Mouse (Mus musculus) CH12.LX (cell line): Measurements from ENCODE around the gene Alkbh8. TPM values are rescaled to one million over a fixed set of nuclear protein-coding genes. Genes with fewer than 3 reads are reported as not detected.
"Not testable (repeated sequence)": the region's sequence is repeated elsewhere in the genome, so short reads cannot be mapped to it uniquely, and the experiment has no call there.

Source experiments
- DNase-seq: peaks from one replicate; pipeline ENCODE4 v3.0.0-alpha.2; 2013; ENCODE audit errors: extremely low read depth
- H3K27ac ChIP-seq: 2 replicates; pipeline ENCODE4 v1.5.1; 2012; ENCODE audit warnings: low read depth, mild to moderate bottlenecking, control low read depth, moderate library complexity; ENCODE audit not compliant: insufficient read depth
- H3K27me3 ChIP-seq: replicated peaks from 2 replicates; pipeline ENCODE3; 2012; ENCODE audit warnings: inconsistent platforms
- H3K36me3 ChIP-seq, 2 experiments: replicated peaks in 1 of 2; 2 replicates each; pipeline versions ENCODE3 to v1.6.1; 2012; ENCODE audit warnings: inconsistent platforms in 1 of 2, low read length in 1 of 2, mild to moderate bottlenecking in 1 of 2, mixed read lengths in 1 of 2, moderate library complexity in 1 of 2; ENCODE audit not compliant: control insufficient read depth in 1 of 2, insufficient read depth in 1 of 2
- H3K4me1 ChIP-seq, 2 experiments: 2 replicates each; pipeline ENCODE4 v1.6.1; 2012; ENCODE audit warnings: inconsistent platforms in 1 of 2, moderate library complexity in 1 of 2; ENCODE audit not compliant: insufficient read depth in 2 of 2, control insufficient read depth in 1 of 2
- H3K4me2 ChIP-seq: 2 replicates; pipeline ENCODE4 v1.6.1; 2012; ENCODE audit warnings: low read depth, mild to moderate bottlenecking, control low read depth; ENCODE audit not compliant: poor library complexity, insufficient read depth, severe bottlenecking
- H3K4me3 ChIP-seq, 3 experiments: fragments of 150-350 bp in 1 of 3; sonication (generic) in 1 of 3; replicated peaks in 1 of 3; 2 replicates each; pipeline versions ENCODE3 to v1.5.1; 2011 to 2012; ENCODE audit warnings: low read depth in 2 of 3, low read length in 2 of 3, mild to moderate bottlenecking in 2 of 3, moderate library complexity in 2 of 3, control low read depth in 1 of 3, improper control_type of control experiment in 1 of 3, inconsistent platforms in 1 of 3, mixed read lengths in 1 of 3; ENCODE audit not compliant: poor library complexity in 1 of 3
- H3K79me2 ChIP-seq: replicated peaks from 2 replicates; pipeline ENCODE4 v1.6.1; 2012; ENCODE audit warnings: mild to moderate bottlenecking, moderate library complexity; ENCODE audit not compliant: control insufficient read depth, poor library complexity, insufficient read depth, severe bottlenecking; ENCODE audit errors: extremely low read depth
- H3K9ac ChIP-seq: 2 replicates; pipeline ENCODE4 v1.6.1; 2012; ENCODE audit warnings: low read depth, mild to moderate bottlenecking, control low read depth, moderate library complexity; ENCODE audit not compliant: insufficient read depth
- H3K9me3 ChIP-seq: replicated peaks from 2 replicates; pipeline ENCODE3; 2012; ENCODE audit warnings: low read length, inconsistent platforms, mixed read lengths
- BHLHE40 ChIP-seq: IDR thresholded peaks from 2 replicates; pipeline ENCODE4 v1.6.1; 2011; ENCODE audit warnings: mild to moderate bottlenecking, low read depth, low read length, improper control_type of control experiment
- CHD2 ChIP-seq: IDR thresholded peaks from 2 replicates; pipeline ENCODE4 v1.6.1; 2011; ENCODE audit warnings: low read length, improper control_type of control experiment
- CTCF ChIP-seq, 2 experiments: IDR thresholded peaks in 1 of 2; conservative IDR thresholded peaks in 1 of 2; 2 replicates each; pipeline ENCODE4 v1.5.1; 2011 to 2012; ENCODE audit warnings: low read depth in 2 of 2, low read length in 2 of 2, improper control_type of control experiment in 1 of 2, inconsistent platforms in 1 of 2, mild to moderate bottlenecking in 1 of 2, moderate library complexity in 1 of 2
- E2F4 ChIP-seq: IDR thresholded peaks from 2 replicates; pipeline ENCODE4 v1.6.1; 2011; ENCODE audit warnings: low read depth, low read length, improper control_type of control experiment; ENCODE audit not compliant: insufficient replicate concordance
- ELF1 ChIP-seq: IDR thresholded peaks from 2 replicates; pipeline ENCODE4 v1.6.1; 2014; ENCODE audit warnings: low read depth, mild to moderate bottlenecking, inconsistent platforms, low read length, improper control_type of control experiment
- EP300 ChIP-seq: IDR thresholded peaks from 2 replicates; pipeline ENCODE4 v1.6.1; 2011; ENCODE audit warnings: low read length, improper control_type of control experiment
- ETS1 ChIP-seq: conservative IDR thresholded peaks from 2 replicates; pipeline ENCODE4 v1.6.1; 2012; ENCODE audit warnings: low read depth, mild to moderate bottlenecking, inconsistent platforms, low read length, improper control_type of control experiment, moderate library complexity
- HCFC1 ChIP-seq: IDR thresholded peaks from 2 replicates; pipeline ENCODE4 v1.6.1; 2012; ENCODE audit warnings: low read depth, mild to moderate bottlenecking, inconsistent platforms, low read length, improper control_type of control experiment
- JUND ChIP-seq: conservative IDR thresholded peaks from 2 replicates; pipeline ENCODE4 v1.6.1; 2011; ENCODE audit warnings: low read depth, low read length, improper control_type of control experiment
- MAFK ChIP-seq: IDR thresholded peaks from 2 replicates; pipeline ENCODE4 v1.6.1; 2011; ENCODE audit warnings: low read length, improper control_type of control experiment; ENCODE audit not compliant: insufficient replicate concordance
- MEF2A ChIP-seq: IDR thresholded peaks from 2 replicates; pipeline ENCODE4 v1.6.1; 2014; ENCODE audit warnings: low read depth, mild to moderate bottlenecking, inconsistent platforms, low read length, improper control_type of control experiment, borderline replicate concordance
- MXI1 ChIP-seq: IDR thresholded peaks from 2 replicates; pipeline ENCODE4 v1.6.1; 2011; ENCODE audit warnings: mild to moderate bottlenecking, low read depth, low read length, improper control_type of control experiment
- MYC ChIP-seq: IDR thresholded peaks from 2 replicates; pipeline ENCODE4 v1.6.1; 2011; ENCODE audit warnings: low read depth, mild to moderate bottlenecking, improper control_type of control experiment, low read length
- NELFE ChIP-seq: IDR thresholded peaks from 2 replicates; pipeline ENCODE4 v1.6.1; 2011; ENCODE audit warnings: low read depth, low read length, improper control_type of control experiment
- PAX5 ChIP-seq: IDR thresholded peaks from 2 replicates; pipeline ENCODE4 v1.6.1; 2012; ENCODE audit warnings: low read length, inconsistent platforms, mixed read lengths
- RAD21 ChIP-seq: IDR thresholded peaks from 2 replicates; pipeline ENCODE4 v1.6.1; 2011; ENCODE audit warnings: low read depth, mild to moderate bottlenecking, low read length, improper control_type of control experiment, moderate library complexity
- SMC3 ChIP-seq: IDR thresholded peaks from 2 replicates; pipeline ENCODE4 v1.6.1; 2011; ENCODE audit warnings: low read depth, low read length, improper control_type of control experiment
- USF1 ChIP-seq: IDR thresholded peaks from 2 replicates; pipeline ENCODE4 v1.6.1; 2014; ENCODE audit warnings: low read depth, mild to moderate bottlenecking, inconsistent platforms, low read length, improper control_type of control experiment
- USF2 ChIP-seq: conservative IDR thresholded peaks from 2 replicates; pipeline ENCODE4 v1.6.1; 2011; ENCODE audit warnings: low read depth, low read length, improper control_type of control experiment
- ZC3H11A ChIP-seq: IDR thresholded peaks from 2 replicates; pipeline ENCODE4 v1.6.1; 2012; ENCODE audit warnings: low read depth, mild to moderate bottlenecking, inconsistent platforms, low read length, improper control_type of control experiment
- ZKSCAN1 ChIP-seq: IDR thresholded peaks from 2 replicates; pipeline ENCODE4 v1.6.1; 2012; ENCODE audit warnings: low read depth, inconsistent platforms, low read length, improper control_type of control experiment, borderline replicate concordance
- ZMIZ1 ChIP-seq: IDR thresholded peaks from 2 replicates; pipeline ENCODE4 v1.6.1; 2012; ENCODE audit warnings: low read depth, mild to moderate bottlenecking, inconsistent platforms, low read length, improper control_type of control experiment
- dilution Hi-C: fragments of 300-500 bp; cut with MboI; formaldehyde crosslinking; loops from 2 replicates; pipeline ENCODE4 v1.14.3; 2020; ENCODE audit warnings: low sequenced_read_pairs; ENCODE audit not compliant: extremely low pct_unique_long_range_greater_than_20kb, extremely low pct_ligation_motif_present
- in situ Hi-C: fragments of 300-500 bp; cut with MboI; formaldehyde crosslinking; loops from 3 replicates; pipeline ENCODE4 v1.14.3; 2019; ENCODE audit warnings: low sequenced_read_pairs, low pct_ligation_motif_present, low pct_unique_long_range_greater_than_20kb, mixed read lengths
- polyA plus RNA-seq: library from polyadenylated mRNA; unstranded; fragments of >175 nt; gene quantifications from 2 replicates; pipeline ENCODE4 v1.2.1, GENCODE M21; 2012; ENCODE audit warnings: low read depth; ENCODE audit not compliant: insufficient read length
- total RNA-seq, 2 experiments: library from RNA; depleted of rRNA; stranded (reverse); fragments of 300-350 nt in 1 of 2; fragments of >200 nt in 1 of 2; gene quantifications; 2 replicates each; pipeline ENCODE4 v1.2.3; 2012 to 2014

Alkbh8 gene
- total and polyA plus RNA-seq, 3 experiments: 10.1 to 13.9 (median 12.0) TPM

- H3K27ac ChIP-seq: no peak overlapping the region
- no peak overlapping the region for H3K9ac ChIP-seq
- TF ChIP-seq ELF1 (0 out of 2 replicates have a peak, but pooled peaks have one; percentile 14), ZC3H11A (no peak), CTCF (conservative IDR thresholded peaks at IDR 0.05 in 1 of 2, IDR thresholded peaks at IDR 0.05 in 1 of 2; ENCODE audit: low read depth in 2 of 2, low read length in 2 of 2) (peak; percentile 40 to 52; a peak in 3 of 4 replicates), CHD2 (no peak), USF1 (no peak), SMC3 (no peak), ZMIZ1 (no peak), MXI1 (no peak), RAD21 (peak; percentile 21)
- TF ChIP-seq, all 38 proteins: peak for 3
- DNase-seq: no peak
- Histone ChIP-seq H3K4me1 (no peaks in the 10 kb centered on the region), H3K4me3 (no peak overlapping the region), H3K36me3 (peaks cover 36 to 60% of the 10 kb centered on the region in 2 experiments), H3K27me3 (no peaks in the 10 kb centered on the region), H3K4me2 (no peak overlapping the region), H3K9me3 (no peaks in the 10 kb centered on the region), H3K79me2 (no peaks in the 10 kb centered on the region)
- in situ Hi-C loops (no loop called here), dilution Hi-C loops (no loop called here)
Measured at GRCm38 (mm10) chr9:3350056-3350455, 15.1 kb downstream of the Alkbh8 start.

- in situ Hi-C loops, H3K4me2 ChIP-seq, H3K9me3 ChIP-seq, H3K27ac ChIP-seq, H3K79me2 ChIP-seq, H3K4me3 ChIP-seq, dilution Hi-C loops, H3K27me3 ChIP-seq, H3K4me1 ChIP-seq, H3K9ac ChIP-seq, DNase-seq: not testable (repeated sequence)
- H3K36me3 ChIP-seq: peaks cover 15 to 20% of the 10 kb centered on the region in 2 experiments
Measured at GRCm38 (mm10) chr9:3376323-3376722, 41.4 kb downstream of the Alkbh8 start.

- in situ Hi-C loops: no loop called here
- TF ChIP-seq CHD2 (no peak), E2F4 (peak; percentile 35; the same call in 1 of the 2 replicates), JUND (no peak), ETS1 (no peak; the same call in 1 of the 2 replicates), MEF2A (peak; percentile 78), ZKSCAN1 (no peak), NELFE (peak; percentile 69; the same call in 1 of the 2 replicates), EP300 (0 out of 2 replicates have a peak, but pooled peaks have one; percentile 32), BHLHE40 (0 out of 2 replicates have a peak, but pooled peaks have one; percentile 7), MAFK (peak; percentile 28; the same call in 1 of the 2 replicates), USF1 (peak; percentile 62), HCFC1 (peak; percentile 86), MYC (peak; percentile 99), PAX5 (no peak), ZMIZ1 (no peak; the same call in none of the 2 replicates), USF2 (0 out of 2 replicates have a peak, but pooled peaks have one; percentile 27)
Measured at GRCm38 (mm10) chr9:3403251-3404208, 68.6 kb downstream of the Alkbh8 start, which contains the start of gene Cwf19l2. Gene Cwf19l2, plus strand, starts transcription at chr9:3403592.

More at GRCm38 (mm10) chr9:3403251-3404208, 68.6 kb downstream of the Alkbh8 start, which contains the start of gene Cwf19l2:
- Histone ChIP-seq H3K27ac (peak within 1 kb of the TSS; percentile 53; the same call in 1 of the 2 replicates), H3K4me1 (peaks cover 3 to 25% of the 10 kb centered on the region in 2 experiments; a peak in 3 of 4 replicates), H3K79me2 (peaks cover 18% of the 10 kb centered on the region), H3K36me3 (peaks cover 0 to 2% of the 10 kb centered on the region in 2 experiments), H3K4me3 (peak within 1 kb of the TSS; percentile 69 to 75 (median 72)), H3K27me3 (no peaks in the 10 kb centered on the region), H3K9ac (peak within 1 kb of the TSS; percentile 97), H3K9me3 (no peaks in the 10 kb centered on the region), H3K4me2 (peak within 1 kb of the TSS; percentile 78)
- dilution Hi-C loops: no loop called here
- peak; percentile 93 for DNase-seq
